Mouse (Mus musculus) thymus, adult 2 months (tissue): ENCODE measurements around the gene Atp11c. TPM values are rescaled to one million over a fixed set of nuclear protein-coding genes. Genes with fewer than 3 reads are reported as not detected.

ENCODE experiments used
- DNase-seq: peaks from one replicate; pipeline ENCODE4 v3.0.0; 2021
- H3K27ac ChIP-seq: fragments of 200-500 bp; 2 replicates; pipeline ENCODE4 v1.5.1; 2012; ENCODE audit warnings: low read length, control low read depth; ENCODE audit not compliant: control insufficient read depth, insufficient read depth
- H3K27me3 ChIP-seq: fragments of 200-500 bp; 2 replicates; pipeline ENCODE4 v1.6.1; 2012; ENCODE audit warnings: mild to moderate bottlenecking, low read length, moderate library complexity, mixed read lengths; ENCODE audit not compliant: control insufficient read depth, insufficient read depth
- H3K36me3 ChIP-seq: fragments of 200-500 bp; 2 replicates; pipeline ENCODE4 v1.6.1; 2012; ENCODE audit warnings: mild to moderate bottlenecking, low read length, moderate library complexity; ENCODE audit not compliant: control insufficient read depth, insufficient read depth
- H3K4me1 ChIP-seq: fragments of 200-500 bp; replicated peaks from 2 replicates; pipeline ENCODE4 v1.6.1; 2012; ENCODE audit warnings: low read length; ENCODE audit not compliant: control insufficient read depth, insufficient read depth
- H3K4me3 ChIP-seq: fragments of 200-500 bp; 2 replicates; pipeline ENCODE4 v1.5.1; 2012; ENCODE audit warnings: mild to moderate bottlenecking, low read length, control low read depth, moderate library complexity; ENCODE audit not compliant: control insufficient read depth, insufficient read depth
- CTCF ChIP-seq: fragments of 200-500 bp; IDR thresholded peaks from 2 replicates; pipeline ENCODE4 v1.5.1; 2012; ENCODE audit warnings: mild to moderate bottlenecking, control low read depth, low read length, moderate library complexity, borderline replicate concordance; ENCODE audit not compliant: control insufficient read depth, poor library complexity, insufficient read depth; ENCODE audit errors: extremely low read depth
- POLR2A ChIP-seq: fragments of 200-500 bp; IDR thresholded peaks from 2 replicates; pipeline ENCODE4 v1.6.1; 2012; ENCODE audit warnings: mild to moderate bottlenecking, low read length, control low read depth, moderate library complexity; ENCODE audit not compliant: control insufficient read depth, poor library complexity, insufficient read depth; ENCODE audit errors: extremely low read depth
- WGBS: fragments of 180-500 bp; shearing (Covaris S2); methylation state at CpG from one replicate; pipeline ENCODE4 v1.1.7; 2018; 5-methylcytosine and 5-hydroxymethylcytosine counted together
- polyA plus RNA-seq: library from polyadenylated mRNA; depleted of rRNA; stranded (reverse); fragments of >200 nt; gene quantifications from 2 replicates; pipeline ENCODE4 v1.2.3, GENCODE M21; 2012

Gene Atp11c
- polyA plus RNA-seq, 1 experiment, result 13.4 TPM

DNA sequence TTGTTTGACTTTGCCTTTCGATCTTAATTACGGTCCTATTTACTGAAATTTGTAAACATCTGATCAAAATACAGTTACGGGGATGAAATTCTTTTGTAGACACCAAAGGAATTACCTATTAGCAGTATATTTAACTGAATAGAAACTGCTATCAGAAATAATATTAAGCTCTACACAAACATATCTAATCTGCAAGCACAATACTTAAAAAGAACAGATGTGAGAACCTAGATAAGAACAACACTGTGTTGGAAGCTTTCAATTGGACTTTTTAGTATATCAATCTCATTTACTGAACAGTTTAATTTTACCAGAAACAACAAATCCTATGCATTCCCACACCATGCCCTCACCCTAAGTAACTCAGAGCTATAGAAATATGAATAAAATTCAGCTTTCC, 262.8 kb downstream of the Atp11c start:
- H3K4me3 ChIP-seq, result no peak overlapping the region
- DNase-seq, result no peak
- H3K4me1 ChIP-seq, result no peaks in the 10 kb centered on the region
- H3K36me3 ChIP-seq, result no peaks in the 10 kb centered on the region
- no peaks in the 10 kb centered on the region for H3K27me3 ChIP-seq
- no peak overlapping the region for H3K27ac ChIP-seq
- 96% methylated on average over 3 of the region's 3 CpGs for WGBS
- TF ChIP-seq CTCF (no peak), POLR2A (no peak)

DNA sequence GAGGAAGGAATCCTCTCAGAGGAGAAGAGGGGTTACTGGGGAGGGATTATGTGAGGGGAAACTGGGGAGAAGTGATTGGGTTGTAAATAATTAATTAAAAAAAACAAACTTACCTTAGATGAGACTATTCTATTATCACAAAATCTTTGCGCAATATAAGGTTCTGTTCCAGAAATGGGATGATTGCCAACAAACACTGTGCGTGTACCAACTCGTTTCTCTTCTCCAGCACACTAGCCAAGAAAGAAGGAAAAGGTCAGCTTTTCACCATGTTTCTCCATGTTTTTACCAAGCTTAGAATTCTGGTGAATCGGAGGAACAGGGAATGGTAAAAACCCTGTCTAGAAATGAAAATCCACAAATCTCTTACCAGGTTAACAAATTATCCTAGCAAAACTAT, 271.2 kb downstream of the Atp11c start:
- Histone ChIP-seq H3K4me3 (no peak overlapping the region), H3K4me1 (no peaks in the 10 kb centered on the region), H3K27me3 (no peaks in the 10 kb centered on the region), H3K36me3 (no peaks in the 10 kb centered on the region), H3K27ac (no peak overlapping the region)
- no peak for DNase-seq
- TF ChIP-seq POLR2A (no peak), CTCF (no peak)
- 93% methylated on average over 4 of the region's 4 CpGs for WGBS

GRCm38 (mm10) chrX:60317661-60318060, 274.8 kb downstream of the Atp11c start:
- H3K27ac ChIP-seq, result no peak overlapping the region
- no peak for TF ChIP-seq POLR2A
- no peak for DNase-seq
- WGBS, result 96% methylated on average over 3 of the region's 3 CpGs
- H3K27me3 ChIP-seq, result no peaks in the 10 kb centered on the region
- H3K4me3 ChIP-seq, result no peak overlapping the region
- no peaks in the 10 kb centered on the region for H3K36me3 ChIP-seq
- H3K4me1 ChIP-seq, result no peaks in the 10 kb centered on the region

GRCm38 (mm10) chrX:60292335-60292734, 300.2 kb downstream of the Atp11c start:
- no peak for TF ChIP-seq CTCF
- TF ChIP-seq POLR2A, result no peak
- 91% methylated on average over 2 of the region's 2 CpGs for WGBS
- no peak overlapping the region for H3K4me3 ChIP-seq
- H3K36me3 ChIP-seq, result no peaks in the 10 kb centered on the region
- no peaks in the 10 kb centered on the region for H3K4me1 ChIP-seq
- DNase-seq, result no peak
- no peaks in the 10 kb centered on the region for H3K27me3 ChIP-seq
- H3K27ac ChIP-seq, result no peak overlapping the region

GRCm38 (mm10) chrX:60255346-60255745, 337.2 kb downstream of the Atp11c start:
- no peak for DNase-seq
- no peaks in the 10 kb centered on the region for H3K27me3 ChIP-seq
- H3K4me3 ChIP-seq, result no peak overlapping the region
- no peak for TF ChIP-seq CTCF
- no peaks in the 10 kb centered on the region for H3K36me3 ChIP-seq
- H3K27ac ChIP-seq, result no peak overlapping the region
- H3K4me1 ChIP-seq, result no peaks in the 10 kb centered on the region

DNA sequence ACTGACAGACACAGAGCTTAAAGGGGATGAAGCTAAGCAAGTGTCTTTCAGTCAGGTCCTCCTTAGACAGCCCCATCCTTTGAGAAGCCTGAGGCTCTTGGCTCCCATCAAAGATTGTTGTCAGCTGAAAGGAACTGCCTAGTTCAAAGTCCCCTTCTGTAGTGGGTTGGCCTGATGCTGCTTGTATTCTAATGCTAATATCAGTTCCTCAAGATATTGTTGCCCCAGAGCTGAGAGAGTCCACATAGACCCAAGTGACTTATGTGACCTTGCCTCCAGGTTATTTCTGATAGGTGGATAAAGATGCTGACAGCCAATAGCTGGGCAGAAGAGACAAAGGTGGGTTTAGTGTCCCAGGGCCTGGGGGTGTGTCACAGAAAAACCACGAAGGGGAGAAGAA, 404.8 kb downstream of the Atp11c start:
- H3K4me3 ChIP-seq, result no peak overlapping the region
- no peak for TF ChIP-seq POLR2A
- no peak for TF ChIP-seq CTCF
- no peak overlapping the region for H3K27ac ChIP-seq
- H3K4me1 ChIP-seq, result no peaks in the 10 kb centered on the region
- 38% methylated on average over 1 of the region's 1 CpGs for WGBS
- no peak for DNase-seq
- no peaks in the 10 kb centered on the region for H3K27me3 ChIP-seq
- H3K36me3 ChIP-seq, result no peaks in the 10 kb centered on the region

GRCm38 (mm10) chrX:60182611-60183010, 409.9 kb downstream of the Atp11c start:
- WGBS, result 96% methylated on average over 3 of the region's 3 CpGs

More at GRCm38 (mm10) chrX:60182611-60183010, 409.9 kb downstream of the Atp11c start:
- no peaks in the 10 kb centered on the region for H3K4me1 ChIP-seq
- H3K27ac ChIP-seq, result no peak overlapping the region
- H3K27me3 ChIP-seq, result no peaks in the 10 kb centered on the region
- no peak overlapping the region for H3K4me3 ChIP-seq
- DNase-seq, result no peak
- no peak for TF ChIP-seq POLR2A
- no peaks in the 10 kb centered on the region for H3K36me3 ChIP-seq
